Mouse (Mus musculus): ENCODE data around the gene Trip13.

The Trip13 gene

DNA sequence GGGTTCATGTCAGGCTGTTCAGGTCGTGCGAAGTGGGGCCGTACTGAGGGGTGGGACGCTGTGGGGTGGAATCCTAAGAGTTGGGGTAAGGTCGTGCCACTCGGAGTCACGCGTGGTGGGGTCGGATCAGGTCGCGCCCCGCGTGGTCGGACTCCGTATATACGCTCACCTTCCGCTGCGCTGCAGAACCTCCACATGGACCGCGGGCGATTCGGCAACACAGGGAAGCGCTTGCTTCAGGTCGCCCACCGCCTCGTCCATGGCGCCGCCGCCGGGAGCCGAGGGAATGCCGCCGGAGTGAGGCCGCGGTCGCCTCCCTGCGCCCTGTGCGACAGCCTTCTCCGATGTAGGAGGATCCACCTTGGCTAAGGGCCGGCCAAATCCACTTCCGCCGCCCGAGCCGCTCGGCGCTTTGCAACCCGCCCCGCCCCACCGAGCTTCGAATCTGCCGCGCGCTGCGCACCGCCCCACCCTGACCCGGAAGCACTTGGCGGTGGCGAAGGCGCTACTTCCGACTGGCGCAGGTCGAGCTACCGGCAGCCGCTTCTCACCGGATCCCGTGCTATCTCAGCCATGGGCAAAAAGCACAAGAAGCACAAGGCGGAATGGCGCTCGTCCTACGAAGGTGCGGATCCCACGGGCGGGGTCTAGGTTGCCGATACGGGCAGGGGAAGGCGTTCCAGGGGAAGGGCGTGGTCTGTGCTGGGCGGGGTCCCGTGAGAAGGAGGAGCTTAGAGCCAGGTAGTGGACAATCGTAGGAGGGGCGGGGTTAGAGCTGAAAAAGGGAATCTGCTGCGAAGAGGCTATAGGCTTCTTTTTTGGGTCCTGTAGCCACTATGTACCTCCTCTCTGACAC, at the start of gene Trip13, which contains the start of gene Brd9:
Gene Trip13, minus strand, starts transcription at position 464 of the 856 bp plus-strand sequence.
Gene Brd9, plus strand, starts transcription at position 491 of the 856 bp plus-strand sequence.
- DNase-seq: peak; percentile 95

DNA sequence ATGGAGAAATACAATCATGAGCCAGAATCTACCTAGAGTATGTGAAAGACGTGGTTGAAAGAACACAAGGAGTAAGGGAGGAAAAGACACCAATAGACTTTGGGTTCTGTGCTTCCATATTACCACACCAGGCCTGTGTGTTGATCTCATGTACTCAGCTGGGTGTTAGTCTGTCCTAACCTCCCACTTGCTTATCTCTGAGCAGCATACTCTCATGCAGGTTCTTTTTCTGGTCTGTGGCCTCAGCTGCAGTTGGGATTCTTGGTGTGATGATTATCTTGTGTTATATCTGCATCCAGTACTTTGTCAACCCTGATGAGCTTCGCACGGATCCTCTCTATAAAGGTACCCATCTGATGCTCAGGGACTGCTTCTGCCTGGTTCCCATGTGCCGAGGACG, 39.4 kb upstream of the Trip13 start:
- DNase-seq: no peak

DNA sequence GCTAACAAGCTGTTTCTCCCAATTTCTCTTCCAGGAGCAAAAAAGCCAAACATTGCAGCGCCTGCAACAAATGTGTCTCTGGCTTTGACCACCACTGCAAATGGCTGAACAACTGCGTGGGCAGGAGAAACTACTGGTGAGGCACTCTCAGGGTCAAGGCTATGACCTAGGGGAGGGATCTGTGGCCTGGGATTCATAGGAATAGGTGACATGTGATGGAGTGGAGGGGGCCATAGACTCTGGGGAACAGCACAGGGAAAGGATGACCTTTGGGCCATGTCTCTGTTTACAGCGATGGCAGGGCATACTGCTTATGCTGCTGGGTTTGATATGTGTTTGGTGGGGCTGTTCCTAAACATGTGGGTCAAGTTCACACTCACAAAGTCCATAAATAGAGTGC, 36.9 kb upstream of the Trip13 start:
- no peak for DNase-seq

DNA sequence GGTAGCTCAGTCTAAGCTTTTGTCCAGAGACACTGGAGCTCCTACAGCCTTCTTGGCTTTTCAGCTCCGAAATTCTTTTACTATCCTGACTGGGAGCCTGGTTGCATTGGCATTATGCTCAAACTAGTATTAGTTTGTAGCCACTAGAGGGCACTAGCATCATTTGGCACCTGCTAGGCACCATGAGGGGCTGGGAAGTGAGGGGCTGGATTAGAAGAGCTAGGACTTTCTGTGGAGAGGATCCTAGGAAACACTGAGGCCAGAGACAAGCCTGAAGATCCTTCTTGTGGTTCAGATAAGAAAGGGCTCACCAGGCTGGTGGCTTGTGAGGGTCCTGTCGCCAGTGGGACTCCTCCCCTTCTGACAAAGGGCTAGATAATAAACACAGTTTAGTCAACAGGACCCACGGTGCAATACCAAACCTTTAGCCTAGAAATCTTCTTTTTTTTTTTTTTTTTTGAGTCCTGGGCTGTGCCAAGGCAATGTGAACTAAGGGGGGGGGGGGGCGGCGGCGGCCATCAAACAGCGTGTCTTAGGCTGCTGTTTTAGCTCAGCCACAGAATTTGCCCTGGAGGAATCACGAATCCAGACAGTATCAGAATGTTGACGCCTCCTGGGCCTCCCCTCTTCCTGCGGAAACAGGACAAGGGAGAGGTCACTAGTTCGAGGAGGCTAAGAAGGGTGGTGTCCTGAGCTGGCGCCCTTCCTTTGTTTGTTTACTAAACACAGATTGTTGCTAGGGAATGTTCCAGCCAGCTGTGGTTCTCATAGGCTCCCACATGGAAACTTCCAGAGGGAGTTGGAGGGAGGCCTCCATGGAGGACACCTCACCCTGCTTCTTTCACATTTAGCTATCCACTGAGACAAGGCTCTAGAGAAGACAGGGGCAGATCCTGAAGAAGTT, 33.2 kb upstream of the Trip13 start:
- DNase-seq: peak; percentile 74

DNA sequence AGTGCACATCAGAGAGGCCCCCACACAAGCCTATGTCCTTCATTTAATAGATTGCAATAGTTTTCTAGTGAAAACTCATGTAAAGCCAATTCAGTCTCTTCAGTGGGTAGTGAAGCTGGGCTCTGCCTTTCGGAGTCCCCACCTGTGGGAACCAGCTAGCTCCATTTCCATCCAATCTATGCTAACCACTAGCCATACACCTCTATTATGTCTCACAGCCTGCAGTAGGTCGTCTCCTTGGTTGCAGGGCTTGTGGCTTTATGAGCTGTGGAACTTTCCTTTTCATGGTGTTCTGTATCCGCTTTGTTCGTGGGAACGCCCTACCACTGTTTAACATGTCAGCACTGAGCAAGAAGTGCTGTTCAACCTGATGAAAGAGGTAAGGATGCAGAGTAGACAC, 26.0 kb upstream of the Trip13 start, which contains the start of gene Zdhhc11:
Gene Zdhhc11, plus strand, starts transcription at position 301 of the 400 bp plus-strand sequence.
- no peak for DNase-seq

DNA sequence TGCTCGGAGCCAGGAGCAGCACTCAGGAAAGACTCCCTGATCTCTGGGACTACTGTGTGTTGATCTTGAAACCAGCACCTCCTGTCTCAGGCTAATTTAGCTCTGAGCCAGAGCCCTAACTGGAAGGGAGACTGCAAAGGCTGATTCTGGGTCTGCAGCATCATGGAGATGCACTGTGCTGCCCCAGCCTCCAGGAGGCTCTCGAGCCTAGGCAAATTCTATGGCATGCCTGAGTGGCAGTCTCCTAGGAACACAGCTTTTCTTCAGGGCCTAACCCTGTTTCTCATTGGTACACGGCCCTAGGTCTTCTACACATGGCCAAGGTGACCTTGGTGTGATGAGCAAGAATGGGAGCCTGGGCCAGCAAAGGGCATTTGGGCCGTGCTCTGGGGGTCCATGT, 23.6 kb upstream of the Trip13 start:
- DNase-seq: no peak

DNA sequence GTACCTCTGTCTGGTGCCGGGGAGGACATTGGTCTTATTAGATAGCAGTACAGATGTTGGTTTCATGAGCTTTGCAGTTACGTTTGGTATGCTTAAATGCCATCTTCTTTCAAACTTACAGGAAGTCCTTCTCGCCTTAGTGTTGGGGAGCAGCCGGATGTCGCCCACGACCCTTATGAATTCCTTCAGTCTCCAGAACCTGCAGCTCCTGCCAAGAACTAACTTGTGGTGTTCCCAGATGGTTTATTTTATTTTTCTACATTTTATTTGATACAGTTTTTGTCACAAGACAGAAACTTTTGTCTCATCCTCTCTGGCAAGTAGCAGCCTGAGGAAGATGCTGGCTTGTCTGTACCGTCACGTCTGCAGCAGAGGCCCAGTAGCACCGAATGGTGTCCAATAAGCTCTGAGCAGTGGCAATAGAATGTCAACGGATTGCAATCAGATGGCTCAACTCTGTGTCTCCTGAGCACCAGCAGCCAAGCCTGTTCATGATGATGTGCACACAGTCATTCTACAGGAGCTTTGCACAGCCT, 22.6 kb upstream of the Trip13 start:
- DNase-seq: no peak

DNA sequence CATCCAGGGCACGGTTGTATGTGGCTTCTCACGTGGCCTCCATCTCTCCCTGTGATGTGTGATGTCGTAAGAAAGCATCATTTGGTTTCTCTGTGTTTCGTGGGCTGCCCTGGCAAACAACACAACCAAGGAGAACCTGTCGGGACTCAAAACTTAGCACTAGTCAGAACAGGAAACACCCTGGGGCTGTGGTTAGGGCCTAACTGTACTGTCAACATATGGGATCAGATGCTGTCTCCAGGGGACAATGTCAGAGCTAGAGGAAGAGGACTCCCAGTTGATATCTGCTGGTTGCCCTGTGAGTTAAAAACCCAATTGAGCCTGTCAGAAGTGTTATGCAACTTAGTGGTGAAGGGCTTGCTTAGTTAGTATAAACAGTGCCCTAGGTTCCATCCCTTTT, 17.9 kb upstream of the Trip13 start:
- DNase-seq: no peak

DNA sequence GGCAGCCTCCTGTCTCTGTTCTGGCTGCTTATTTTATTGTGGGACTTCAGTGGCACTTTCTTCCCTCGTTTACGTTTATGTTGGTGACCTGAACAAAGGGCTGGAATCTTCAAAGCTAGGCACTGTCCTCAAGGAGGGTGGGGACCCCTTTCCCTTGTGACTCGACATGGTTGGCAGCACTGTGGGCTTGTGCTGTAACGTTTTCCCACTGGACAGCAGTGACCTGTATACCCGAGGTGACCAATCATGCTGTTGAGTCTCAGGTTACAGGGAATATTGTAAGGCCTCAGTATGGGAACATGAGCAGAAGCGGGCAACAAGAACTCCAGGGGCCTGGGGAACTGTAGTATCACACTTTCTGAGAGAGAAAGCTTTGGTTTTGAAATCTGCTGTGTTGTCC, 17.1 kb upstream of the Trip13 start:
- DNase-seq: no peak

DNA sequence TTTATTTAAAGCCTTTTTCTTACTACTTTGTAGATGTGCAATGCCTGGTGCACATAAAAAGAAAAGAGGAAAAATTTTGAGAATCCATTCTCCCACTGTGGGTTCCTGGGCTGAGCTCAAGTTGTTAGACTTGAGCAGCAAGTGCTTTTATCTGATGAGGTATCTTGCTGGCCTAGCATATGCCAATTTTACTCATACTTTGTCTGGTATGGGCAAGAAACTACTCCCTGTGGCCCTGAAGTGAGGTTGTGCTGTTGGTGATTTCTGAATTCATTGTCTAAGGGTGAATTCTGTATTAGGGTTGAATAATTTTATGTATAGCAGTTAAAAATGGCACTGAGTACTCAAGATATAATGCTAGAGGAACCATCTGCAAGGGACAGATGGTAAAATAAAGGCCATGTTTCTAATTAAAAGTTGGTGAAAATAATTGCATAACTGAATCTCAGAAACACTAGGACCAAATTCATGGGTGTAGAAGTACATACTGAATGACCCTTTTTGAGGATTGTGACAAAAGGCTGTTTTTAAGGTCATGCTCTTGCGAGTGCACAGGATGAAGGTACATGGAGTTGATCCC, 16.1 kb upstream of the Trip13 start:
- DNase-seq: no peak

DNA sequence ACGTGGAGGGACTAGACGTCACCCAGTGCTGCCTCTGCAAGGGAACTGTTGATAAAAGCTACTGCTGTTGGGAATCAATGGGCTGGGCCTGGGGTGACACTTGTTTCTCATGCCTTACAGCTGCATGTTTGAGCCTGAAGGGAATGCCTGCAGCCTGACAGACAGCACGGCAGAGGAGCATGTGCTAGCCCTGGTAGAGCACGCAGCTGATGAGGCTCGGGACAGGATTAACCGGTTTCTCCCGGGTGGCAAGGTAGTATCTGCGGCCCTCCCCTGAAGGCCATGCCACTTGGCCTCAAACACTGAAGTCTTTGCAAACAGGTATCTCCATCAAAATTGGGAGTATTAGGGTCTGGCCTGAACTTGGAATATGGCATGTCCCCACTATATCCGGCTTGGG, 7.0 kb upstream of the Trip13 start:
- no peak for DNase-seq

DNA sequence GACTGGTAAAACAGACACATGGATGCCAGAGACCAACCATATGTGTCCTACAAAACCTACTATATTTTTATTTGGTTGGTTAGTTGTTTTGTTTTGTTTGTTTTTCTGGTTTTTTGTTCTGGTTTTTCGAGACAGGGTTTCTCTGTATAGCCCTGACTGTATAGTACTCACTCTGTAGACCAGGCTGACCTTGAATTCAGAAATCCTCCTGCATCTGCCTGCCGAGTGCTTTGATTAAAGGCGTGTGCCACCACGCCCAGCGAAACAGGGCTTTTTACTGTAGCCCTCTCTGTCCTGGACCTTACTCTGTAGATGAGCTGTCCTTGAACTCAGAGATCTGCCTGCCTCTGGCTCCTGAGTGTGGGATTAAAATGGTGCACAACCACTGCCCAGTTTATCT, 1.5 kb upstream of the Trip13 start:
- DNase-seq: no peak

DNA sequence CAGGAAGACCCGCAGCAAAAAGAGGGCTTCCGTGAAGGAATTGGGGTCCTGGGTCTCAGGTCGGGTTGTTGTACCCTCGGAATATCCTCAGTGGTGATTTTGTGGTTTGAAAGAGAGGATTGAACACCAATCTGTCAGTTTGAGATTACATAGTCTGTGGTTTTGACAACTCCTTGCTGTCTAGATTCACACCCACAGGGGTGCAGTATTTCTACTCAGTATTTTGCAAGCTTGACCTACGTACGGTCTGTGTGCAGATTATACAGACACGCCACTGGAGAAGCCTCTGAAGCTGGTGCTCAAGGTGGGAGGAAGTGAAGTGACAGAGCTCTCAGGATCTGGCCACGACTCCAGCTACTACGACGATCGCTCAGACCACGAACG, 585 bp upstream of the Trip13 start:
- DNase-seq: no peak

DNA sequence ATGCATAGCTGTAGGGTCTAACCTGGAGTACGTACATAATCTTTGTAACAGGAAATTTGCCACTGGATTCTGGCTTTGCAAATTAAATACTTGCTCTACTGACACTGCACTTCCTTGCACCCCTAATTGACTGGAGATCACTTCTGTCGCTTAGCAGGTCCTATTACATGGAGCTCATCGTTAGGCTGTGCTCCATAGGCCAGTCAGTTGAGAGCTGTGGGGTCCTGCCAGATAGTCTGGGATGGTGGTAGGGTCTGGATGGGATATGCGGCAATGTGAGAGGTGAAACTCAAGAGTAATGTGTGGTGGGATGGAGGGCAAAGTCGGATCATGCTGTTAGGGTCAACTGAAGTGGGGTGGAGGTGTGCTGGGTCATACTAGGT, 655 bp downstream of the Trip13 start:
- DNase-seq: no peak

DNA sequence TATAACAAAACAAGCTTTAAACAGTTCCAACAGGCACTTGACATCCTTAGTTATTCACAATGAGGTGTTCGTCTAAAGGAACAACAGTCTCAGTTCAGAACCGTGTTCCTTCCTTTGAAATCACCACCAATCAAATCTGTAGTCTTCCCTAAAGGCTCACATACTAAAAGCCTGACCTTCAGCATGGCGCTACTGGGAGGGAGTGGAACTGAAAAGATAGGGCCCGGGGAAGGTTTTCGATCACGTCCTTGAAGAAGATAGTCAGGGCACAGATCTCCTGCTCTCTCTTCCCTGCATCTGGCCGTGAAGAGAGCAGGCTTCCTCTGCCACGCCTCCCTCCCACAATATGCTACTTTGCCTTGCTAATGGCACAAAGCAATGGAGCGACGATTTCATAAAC, 5.4 kb downstream of the Trip13 start:
- DNase-seq: no peak

DNA sequence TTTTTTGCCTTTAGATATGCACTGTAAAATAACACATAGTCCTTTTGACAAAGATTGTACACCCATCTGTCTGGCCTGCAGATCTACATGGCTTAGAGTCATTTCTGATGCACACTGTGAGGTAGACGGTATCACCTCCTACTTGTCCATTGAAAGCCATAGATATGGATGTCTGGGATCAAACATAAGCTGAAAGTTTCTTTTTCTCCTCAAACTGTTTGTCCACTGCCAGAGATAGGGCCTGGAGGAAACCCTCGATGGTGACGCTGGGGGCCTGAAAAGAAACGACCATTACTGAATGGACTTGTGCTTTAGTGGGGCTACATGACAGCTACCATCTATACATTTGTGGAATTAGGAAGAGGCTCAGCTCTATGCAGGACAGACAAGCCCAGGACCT, 24.5 kb downstream of the Trip13 start:
- DNase-seq: no peak

DNA sequence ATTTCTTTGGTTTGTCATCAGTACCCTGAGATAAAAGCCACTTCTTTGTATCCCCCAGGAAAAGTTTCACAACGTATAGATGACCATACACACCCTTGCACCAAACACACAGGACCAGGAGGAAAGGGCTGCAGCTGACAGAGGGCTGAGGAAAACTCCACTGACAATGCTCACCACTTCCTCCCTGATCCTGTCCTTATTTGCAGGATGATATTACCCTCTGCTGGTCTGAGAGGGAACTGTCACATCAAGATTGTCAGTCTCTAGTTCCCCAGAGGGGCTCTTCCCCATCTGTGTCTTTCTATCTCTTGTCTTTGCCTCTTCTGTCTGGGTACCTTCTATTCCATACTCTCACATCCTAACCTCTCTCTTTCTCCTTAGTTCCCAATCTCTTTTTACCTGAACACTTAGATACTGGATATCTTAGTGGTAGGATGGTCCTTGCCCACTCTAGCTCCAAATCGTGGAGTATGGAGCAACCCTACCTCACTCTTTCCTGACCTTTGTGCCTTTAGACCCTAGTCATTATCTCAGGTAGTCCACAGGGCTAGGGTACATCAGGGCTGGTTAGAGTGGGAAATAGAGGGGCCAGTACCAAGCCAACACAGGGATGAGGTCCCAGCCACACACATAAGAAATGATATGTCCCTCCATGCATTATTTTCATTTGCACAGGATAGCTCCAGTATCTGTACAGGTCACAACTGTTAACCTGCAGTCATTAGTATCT, 29.7 kb downstream of the Trip13 start:
- peak; percentile 8 for DNase-seq

DNA sequence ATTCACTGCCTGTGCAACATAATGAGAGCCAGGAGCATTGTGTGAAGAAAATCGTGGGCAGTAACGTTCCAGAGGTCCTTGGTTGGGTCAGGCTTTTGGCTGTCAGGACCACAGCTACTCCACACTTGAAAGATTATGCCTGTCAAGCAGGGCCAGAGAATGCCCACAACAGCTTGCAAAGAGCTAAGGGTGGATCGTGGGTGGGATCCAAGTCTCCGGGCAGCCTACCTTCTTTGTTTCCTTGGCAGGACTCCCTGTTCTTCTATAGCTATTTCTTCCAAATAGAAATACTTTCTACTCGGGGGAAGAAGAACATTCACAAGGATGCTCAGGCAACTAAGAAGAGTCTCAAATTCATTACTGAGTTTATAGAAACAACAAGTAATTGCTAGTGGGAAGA, 30.4 kb downstream of the Trip13 start:
- no peak for DNase-seq

DNA sequence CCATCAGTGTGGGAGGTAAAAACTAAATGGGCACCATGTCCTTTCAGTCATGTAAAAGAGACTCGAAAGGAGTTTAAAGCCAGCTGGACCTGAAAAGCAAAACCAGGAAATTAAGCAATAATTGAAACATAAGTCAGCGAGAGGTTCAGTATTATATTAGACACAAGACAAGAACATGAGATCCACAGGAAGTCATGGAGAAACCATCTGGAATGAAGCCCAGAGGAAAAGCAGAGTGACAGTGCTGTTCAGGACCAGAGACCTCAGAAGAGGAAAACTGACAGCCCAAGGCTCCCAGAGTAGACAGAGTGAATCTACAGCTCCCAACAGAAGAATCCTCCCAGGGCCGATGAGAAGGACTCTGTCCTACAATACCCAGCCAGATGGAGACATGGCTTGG, 40.0 kb downstream of the Trip13 start:
- no peak for DNase-seq

DNA sequence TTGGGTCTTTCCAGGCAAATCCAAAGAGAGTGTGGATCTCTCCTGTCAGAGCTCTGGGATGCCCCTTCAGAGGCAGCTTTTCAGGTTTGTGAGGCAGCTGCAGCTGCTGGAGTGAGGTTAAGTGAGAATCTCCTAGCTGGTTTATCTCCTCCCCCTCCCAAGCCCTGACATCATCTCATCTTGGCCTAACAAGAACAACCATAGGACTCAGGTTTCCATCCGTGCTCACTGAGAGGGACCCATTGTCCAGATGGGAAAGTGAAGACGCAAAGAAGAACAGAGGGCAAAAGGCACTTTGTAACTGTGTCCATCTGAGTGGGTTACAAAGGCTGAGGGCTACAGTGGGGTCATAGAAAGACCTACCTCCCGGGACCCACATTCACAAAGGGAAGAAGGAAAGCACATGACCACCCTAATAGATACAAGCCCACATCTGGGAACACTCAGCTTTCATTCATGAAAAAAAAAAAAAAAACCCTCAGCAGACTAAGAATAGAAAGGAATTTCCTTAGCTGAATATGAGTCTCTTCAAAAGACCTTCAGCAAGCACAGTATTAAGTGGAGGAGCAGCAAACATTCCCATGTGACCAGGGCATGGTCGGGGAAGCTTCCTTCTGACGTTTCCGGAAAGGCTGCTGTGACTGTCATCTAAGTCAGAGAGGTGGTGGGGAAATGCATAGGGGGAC, 44.9 kb downstream of the Trip13 start:
- peak; percentile 18 for DNase-seq

DNA sequence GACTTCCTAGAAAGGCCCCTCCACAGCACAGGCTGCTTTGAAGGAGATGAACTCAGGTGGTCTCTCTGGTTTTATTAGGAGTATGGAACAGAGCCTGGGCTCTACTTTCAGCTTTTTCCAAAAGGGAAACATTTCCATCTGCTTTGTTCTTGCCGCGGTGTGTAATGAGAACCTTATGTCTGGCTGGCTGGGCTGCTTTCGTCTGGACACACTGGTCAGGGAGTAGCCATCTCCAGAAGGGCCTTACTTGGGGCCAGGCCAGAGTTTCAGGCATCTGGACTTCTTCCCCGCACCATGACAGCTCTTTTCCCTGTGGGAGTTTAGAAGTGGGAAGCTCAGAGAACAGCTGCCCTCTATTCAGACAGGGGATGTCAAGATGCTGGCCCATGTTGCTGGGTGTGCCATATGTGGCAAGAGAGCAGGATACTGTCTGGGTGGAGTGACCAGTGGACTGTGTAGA, 50.1 kb downstream of the Trip13 start:
- DNase-seq: peak; percentile 17

DNA sequence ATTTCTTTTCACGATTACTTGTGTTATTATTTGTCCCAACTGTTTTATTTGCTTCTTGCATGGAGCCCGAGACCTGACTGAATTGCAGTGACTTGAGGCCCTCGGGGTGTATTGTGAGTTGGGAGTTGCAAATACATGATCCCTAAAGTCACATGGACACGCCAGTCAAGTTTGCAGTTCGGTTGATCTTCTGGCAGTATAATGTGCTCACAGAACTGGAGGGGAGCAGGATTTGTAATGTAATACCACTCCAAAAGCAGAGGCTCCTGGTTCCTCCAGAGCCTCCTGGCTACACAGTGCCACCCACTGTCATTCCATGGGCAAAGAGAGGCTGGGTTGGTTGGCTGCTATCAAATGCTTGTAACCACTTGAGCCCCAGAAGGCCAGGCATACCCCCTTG, 51.0 kb downstream of the Trip13 start:
- no peak for DNase-seq
